Mouse (Mus musculus) left cerebral cortex, adult 18-20 months (tissue): Measurements from ENCODE around the gene Parvb. TPM values are rescaled to one million over a fixed set of nuclear protein-coding genes. Genes with fewer than 3 reads are reported as not detected.

Experiments used
- total RNA-seq, 2 experiments: library from RNA; stranded (reverse); gene quantifications; 2 replicates each; pipeline ENCODE4 v1.2.3; 2021

The Parvb gene
- total RNA-seq, 2 experiments from 2014 or later, result 14.7 to 24.5 TPM

Other genes starting within 250 kb of the Parvb start
- gene Efcab6, start 166.7 kb upstream of the Parvb start, total RNA-seq, result 10 to 100 TPM; 12.3 to 14.1 TPM
- gene Sult4a1, start 126.3 kb upstream of the Parvb start, total RNA-seq, result 100 to 1,000 TPM; 449 to 474 TPM
- gene Pnpla5, start 108.9 kb upstream of the Parvb start, total RNA-seq, result not detected
- 10 to 100 TPM in 1 of 2 experiments, 1 to 10 TPM in 1; 7.9 to 13.6 TPM for gene Pnpla3, start 64.2 kb upstream of the Parvb start, total RNA-seq
- gene Samm50, start 39.8 kb upstream of the Parvb start, total RNA-seq, result 100 to 1,000 TPM; 102 to 117 TPM
- 10 to 100 TPM; 12.5 to 14.9 TPM for gene Parvg, start 92.0 kb downstream of the Parvb start, total RNA-seq
- gene Shisal1, start 215.1 kb downstream of the Parvb start, total RNA-seq, result 10 to 100 TPM; 41.6 to 49.5 TPM